Mouse (Mus musculus) midbrain, embryonic 16.5 days (tissue): ENCODE results near the gene Ephb1. TPM values are rescaled to one million over a fixed set of nuclear protein-coding genes. Genes with fewer than 3 reads are reported as not detected.
A peak's percentile ranks its signal among the peaks of the same experiment; 100 is the strongest.

Source experiments
- ATAC-seq: fragments of 200-750 bp; cut with Nextera tagmentation; 2 replicates; pipeline ENCODE4 v1.8.0; 2017; ENCODE audit warnings: moderate TSS enrichment
- H3K27ac ChIP-seq: fragments of 300-500 bp; sonication (generic); 2 replicates; pipeline ENCODE4 v1.5.1; 2014; ENCODE audit warnings: mild to moderate bottlenecking, low read length, mixed read lengths
- H3K27me3 ChIP-seq: fragments of 300-500 bp; sonication (generic); 2 replicates; pipeline ENCODE4 v1.6.1; 2014; ENCODE audit warnings: low read depth, low read length, mixed read lengths; ENCODE audit not compliant: control insufficient read depth, insufficient read depth
- H3K36me3 ChIP-seq: fragments of 300-500 bp; sonication (generic); 2 replicates; pipeline ENCODE4 v1.6.1; 2014; ENCODE audit warnings: mild to moderate bottlenecking, low read length, moderate library complexity, mixed read lengths; ENCODE audit not compliant: control insufficient read depth, insufficient read depth
- H3K4me1 ChIP-seq: fragments of 300-500 bp; sonication (generic); 2 replicates; pipeline ENCODE4 v1.6.1; 2014; ENCODE audit warnings: mild to moderate bottlenecking, low read length, mixed read lengths; ENCODE audit not compliant: control insufficient read depth, insufficient read depth
- H3K4me2 ChIP-seq: fragments of 300-500 bp; sonication (generic); 2 replicates; pipeline ENCODE4 v1.6.1; 2014; ENCODE audit warnings: mild to moderate bottlenecking, low read length, mixed read lengths
- H3K4me3 ChIP-seq: fragments of 300-500 bp; sonication (generic); 2 replicates; pipeline ENCODE4 v1.5.1; 2014; ENCODE audit warnings: low read depth, mild to moderate bottlenecking, low read length, moderate library complexity, mixed read lengths
- H3K9ac ChIP-seq: fragments of 300-500 bp; sonication (generic); 2 replicates; pipeline ENCODE4 v1.6.1; 2014; ENCODE audit warnings: low read depth, low read length, mixed read lengths
- H3K9me3 ChIP-seq: fragments of 300-500 bp; sonication (generic); replicated peaks from 2 replicates; pipeline ENCODE4 v1.6.1; 2014; ENCODE audit warnings: mild to moderate bottlenecking, low read length, mixed read lengths; ENCODE audit not compliant: control insufficient read depth, poor library complexity, severe bottlenecking
- WGBS: fragments of 180-500 bp; shearing (Covaris S2); extraction: QIAGEN DNeasy Blood & Tissue Kit; methylation state at CpG from one replicate; pipeline ENCODE4 v1.1.7; 2014; 5-methylcytosine and 5-hydroxymethylcytosine counted together
- polyA plus RNA-seq: library from polyadenylated mRNA; unstranded; fragments of >200 nt; fragmentation: Nextera tagmentation; extraction: Ambion mirVana; gene quantifications from 2 replicates; pipeline ENCODE4 v1.2.1, GENCODE M21; 2015

The Ephb1 gene
- polyA plus RNA-seq, 1 experiment from 2014 or later, result 80.1 TPM

DNA sequence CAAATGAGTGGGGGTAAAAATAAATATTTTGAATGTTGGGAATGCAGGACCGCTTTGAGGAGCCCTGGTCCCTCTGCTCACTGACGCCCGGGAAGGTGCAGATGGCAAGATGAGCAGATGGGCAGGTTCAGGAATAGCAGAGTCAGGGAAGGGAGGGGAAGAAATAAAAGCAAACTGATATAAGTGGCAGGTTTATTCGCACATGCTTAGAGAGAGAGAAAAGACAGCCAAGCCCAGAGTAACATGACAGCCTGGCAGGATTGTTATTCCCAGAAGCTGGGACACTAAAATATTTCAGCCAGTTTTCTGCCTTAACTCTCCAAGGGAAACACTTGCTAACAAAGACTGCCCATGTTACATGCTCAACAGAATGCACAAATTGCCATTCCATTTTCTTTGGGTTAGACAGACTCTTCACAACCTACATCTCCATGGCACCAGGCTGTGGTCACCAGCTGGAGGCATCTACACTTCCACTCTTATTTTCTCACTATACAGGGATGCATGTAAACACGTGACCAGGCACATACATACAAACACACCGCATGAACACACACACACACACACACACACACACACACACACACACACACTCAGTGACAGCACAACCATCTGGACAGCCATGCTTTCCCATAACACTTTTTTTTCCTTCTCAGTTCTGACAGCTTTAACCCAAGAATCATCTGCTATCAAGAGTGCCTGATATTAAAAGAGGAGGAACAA is 315.3 kb downstream of the Ephb1 start:
- H3K27ac ChIP-seq, result no peak overlapping the region
- H3K36me3 ChIP-seq, result peaks cover 4% of the 10 kb centered on the region; the same call in 1 of the 2 replicates
- H3K9ac ChIP-seq, result no peak overlapping the region
- H3K4me2 ChIP-seq, result no peak overlapping the region
- no peaks in the 10 kb centered on the region for H3K4me1 ChIP-seq
- no peak overlapping the region for H3K4me3 ChIP-seq
- WGBS, result 75% methylated on average over 6 of the region's 6 CpGs
- H3K27me3 ChIP-seq, result no peaks in the 10 kb centered on the region
- peak; percentile 40; the same call in 1 of the 2 replicates for ATAC-seq
- H3K9me3 ChIP-seq, result no peaks in the 10 kb centered on the region

DNA sequence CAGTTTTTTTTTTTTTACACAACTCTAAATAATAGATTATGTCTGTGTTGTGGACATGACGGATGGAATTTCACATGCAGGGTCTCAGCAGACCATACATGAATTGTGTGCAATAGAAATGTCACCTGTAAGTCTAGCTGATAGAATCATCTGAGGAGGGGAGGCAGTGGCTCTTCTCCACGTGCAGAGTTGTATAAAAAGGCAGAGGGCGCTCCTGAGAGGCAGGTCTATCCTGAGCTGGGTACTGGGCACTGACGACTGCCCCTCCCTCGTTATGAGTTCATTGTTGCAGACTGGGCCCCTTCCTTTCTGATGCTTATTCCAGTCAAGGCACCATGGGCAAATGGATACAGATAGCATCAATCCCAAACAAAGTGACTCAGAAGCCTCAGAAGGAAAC is 318.4 kb downstream of the Ephb1 start:
- H3K27ac ChIP-seq, result no peak overlapping the region
- H3K4me2 ChIP-seq, result no peak overlapping the region
- H3K4me1 ChIP-seq, result peaks cover 14% of the 10 kb centered on the region
- H3K36me3 ChIP-seq, result peaks cover 4% of the 10 kb centered on the region; the same call in 1 of the 2 replicates
- no peak for ATAC-seq
- H3K4me3 ChIP-seq, result no peak overlapping the region
- no peaks in the 10 kb centered on the region for H3K27me3 ChIP-seq
- H3K9me3 ChIP-seq, result no peaks in the 10 kb centered on the region
- WGBS, result 66% methylated on average over 5 of the region's 5 CpGs
- H3K9ac ChIP-seq, result no peak overlapping the region

DNA sequence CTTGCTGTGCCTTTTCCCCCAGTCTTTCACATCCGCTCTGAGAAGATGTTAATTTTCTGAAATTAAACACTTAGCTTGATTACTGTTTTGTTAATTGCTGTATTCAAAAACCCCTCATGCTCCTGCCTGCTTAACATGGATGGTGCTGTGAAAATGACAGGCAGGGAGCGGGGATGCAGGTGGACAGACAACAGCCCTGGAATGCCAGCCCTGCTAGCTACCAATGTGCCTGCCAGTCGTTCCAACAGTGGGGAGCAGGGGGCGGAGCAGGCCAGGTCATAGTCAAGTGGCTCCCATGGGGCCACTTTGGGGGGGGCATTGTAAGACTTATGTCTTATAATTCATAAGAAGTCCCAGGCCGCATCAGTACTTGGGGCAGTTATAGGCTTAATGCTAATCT is 321.3 kb downstream of the Ephb1 start:
- Histone ChIP-seq H3K4me3 (no peak overlapping the region), H3K27me3 (no peaks in the 10 kb centered on the region), H3K27ac (0 out of 2 replicates have a peak overlapping the region, but pooled peaks have one; percentile 5), H3K9ac (0 out of 2 replicates have a peak overlapping the region, but pooled peaks have one; percentile 23), H3K4me2 (no peak overlapping the region), H3K4me1 (peaks cover 14% of the 10 kb centered on the region), H3K36me3 (no peaks in the 10 kb centered on the region), H3K9me3 (no peaks in the 10 kb centered on the region)
- ATAC-seq, result no peak
- WGBS, result 74% methylated on average over 5 of the region's 5 CpGs

DNA sequence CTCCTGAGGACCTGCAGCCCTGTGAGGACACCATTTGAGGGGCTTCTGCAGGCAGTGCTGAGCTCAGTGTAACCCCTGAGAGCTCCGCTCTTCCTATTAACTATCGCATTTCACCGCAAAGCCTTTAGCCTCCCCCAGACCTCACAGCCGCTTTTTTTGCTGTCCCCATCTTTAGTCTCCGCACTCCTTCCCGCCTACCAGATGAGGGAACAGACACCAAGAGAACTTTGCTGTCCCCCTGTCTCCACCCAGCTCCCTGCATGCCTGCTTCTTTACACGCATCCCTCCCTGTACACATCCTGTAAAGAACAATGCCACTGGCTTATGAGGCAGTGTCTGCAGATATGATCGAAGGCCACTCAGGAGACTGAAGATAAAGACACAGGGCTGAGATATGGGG is 322.1 kb downstream of the Ephb1 start:
- Histone ChIP-seq H3K4me1 (peaks cover 14% of the 10 kb centered on the region), H3K27me3 (no peaks in the 10 kb centered on the region), H3K36me3 (no peaks in the 10 kb centered on the region), H3K4me2 (no peak overlapping the region), H3K9me3 (no peaks in the 10 kb centered on the region), H3K27ac (peak overlapping the region; percentile 48), H3K4me3 (no peak overlapping the region), H3K9ac (no peak overlapping the region)
- WGBS, result 58% methylated on average over 8 of the region's 8 CpGs
- ATAC-seq, result 0 out of 2 replicates have a peak, but pooled peaks have one; percentile 22

DNA sequence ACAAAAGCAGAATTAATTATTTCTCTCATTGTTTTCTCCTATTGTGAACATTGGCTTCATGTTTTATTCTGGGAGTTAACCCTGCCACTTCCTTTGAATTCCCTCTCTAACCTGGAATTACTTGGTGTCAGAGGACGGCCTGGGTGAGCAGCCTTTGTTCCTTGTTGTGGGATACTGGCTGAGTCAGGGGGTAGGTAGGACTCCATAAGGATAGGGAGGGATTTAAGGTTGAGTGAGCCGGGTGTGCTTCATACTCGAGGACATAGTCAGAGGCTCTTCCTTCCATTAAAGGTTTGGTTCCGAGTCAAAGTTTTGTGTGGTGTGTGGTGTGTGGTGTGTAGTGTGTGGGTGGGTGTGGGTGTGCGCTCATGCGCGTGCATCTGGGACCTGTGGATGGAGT is 324.8 kb downstream of the Ephb1 start:
- no peak for ATAC-seq
- H3K4me3 ChIP-seq, result no peak overlapping the region
- no peaks in the 10 kb centered on the region for H3K36me3 ChIP-seq
- no peak overlapping the region for H3K9ac ChIP-seq
- H3K4me2 ChIP-seq, result no peak overlapping the region
- H3K9me3 ChIP-seq, result no peaks in the 10 kb centered on the region
- no peak overlapping the region for H3K27ac ChIP-seq
- H3K4me1 ChIP-seq, result peaks cover 14% of the 10 kb centered on the region
- no peaks in the 10 kb centered on the region for H3K27me3 ChIP-seq
- WGBS, result 66% methylated on average over 7 of the region's 7 CpGs

DNA sequence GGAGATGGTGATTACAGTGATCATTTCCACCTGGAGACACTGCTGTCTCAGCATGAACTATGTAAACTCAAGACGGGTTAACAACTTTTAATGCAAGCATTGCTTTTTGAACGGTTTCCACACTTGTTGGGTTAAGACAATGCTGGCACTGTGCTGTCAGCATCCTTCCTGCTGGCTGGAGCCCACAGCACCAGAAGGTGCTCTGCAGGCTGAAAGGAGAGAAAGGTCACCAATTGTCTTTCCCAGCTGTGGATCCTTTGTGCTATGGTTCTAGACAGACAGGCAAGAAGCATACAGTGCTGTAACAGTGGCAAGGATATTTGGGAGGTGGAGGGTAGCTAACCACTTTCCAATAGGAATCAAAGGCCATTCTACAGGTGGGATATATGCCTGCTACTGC is 328.4 kb downstream of the Ephb1 start:
- H3K4me3 ChIP-seq, result no peak overlapping the region
- H3K9me3 ChIP-seq, result no peaks in the 10 kb centered on the region
- no peaks in the 10 kb centered on the region for H3K36me3 ChIP-seq
- H3K9ac ChIP-seq, result no peak overlapping the region
- WGBS, result 69% methylated on average over 2 of the region's 2 CpGs
- no peaks in the 10 kb centered on the region for H3K4me1 ChIP-seq
- no peaks in the 10 kb centered on the region for H3K27me3 ChIP-seq
- no peak for ATAC-seq
- no peak overlapping the region for H3K4me2 ChIP-seq
- no peak overlapping the region for H3K27ac ChIP-seq

DNA sequence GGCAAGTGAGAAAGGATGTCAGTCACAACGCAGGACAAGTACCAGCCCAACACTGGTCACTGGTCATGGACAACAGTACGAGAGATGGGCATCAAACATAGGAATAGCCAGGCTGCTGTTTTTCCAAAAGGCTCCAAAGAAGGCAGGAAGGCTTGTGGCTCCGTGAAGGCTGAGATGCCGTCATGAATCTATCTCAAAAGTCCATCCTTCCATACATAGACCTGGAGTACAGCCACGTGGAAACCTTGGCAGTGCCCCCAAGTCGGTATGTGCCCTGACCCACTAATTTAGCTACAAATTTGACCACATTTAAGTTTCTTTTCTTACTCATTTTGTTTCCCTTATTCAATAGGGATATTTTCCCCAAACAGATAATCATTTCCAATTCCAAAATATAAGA is 329.4 kb downstream of the Ephb1 start:
- no peak overlapping the region for H3K4me3 ChIP-seq
- H3K4me2 ChIP-seq, result no peak overlapping the region
- H3K9me3 ChIP-seq, result no peaks in the 10 kb centered on the region
- 89% methylated on average over 6 of the region's 6 CpGs for WGBS
- H3K36me3 ChIP-seq, result no peaks in the 10 kb centered on the region
- H3K9ac ChIP-seq, result no peak overlapping the region
- no peaks in the 10 kb centered on the region for H3K4me1 ChIP-seq
- no peak for ATAC-seq
- no peaks in the 10 kb centered on the region for H3K27me3 ChIP-seq
- H3K27ac ChIP-seq, result no peak overlapping the region

DNA sequence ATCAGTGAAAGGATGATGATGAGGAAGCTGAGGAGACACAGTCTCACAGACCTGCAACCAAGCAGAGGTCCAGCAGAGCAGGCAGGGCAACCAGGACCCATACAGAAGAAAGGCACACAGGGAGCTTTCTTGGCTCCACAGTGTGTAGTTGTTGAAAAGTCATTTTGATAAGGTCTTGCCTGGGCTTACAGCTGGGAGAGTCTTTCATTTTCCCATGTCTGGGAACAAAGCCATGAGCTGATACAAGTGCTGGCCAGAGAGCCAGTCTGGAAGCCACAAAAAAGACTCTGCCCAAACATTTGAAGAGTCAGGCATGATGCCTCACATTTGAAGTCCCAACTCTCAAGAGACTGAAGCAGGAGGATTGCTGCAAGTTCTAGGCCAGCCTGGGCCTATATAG is 339.0 kb downstream of the Ephb1 start:
- H3K4me3 ChIP-seq, result no peak overlapping the region
- H3K4me2 ChIP-seq, result no peak overlapping the region
- no peak overlapping the region for H3K9ac ChIP-seq
- H3K36me3 ChIP-seq, result 0 out of 2 replicates have a peak, but pooled peaks cover 2% of the 10 kb centered on the region
- no peaks in the 10 kb centered on the region for H3K4me1 ChIP-seq
- no peaks in the 10 kb centered on the region for H3K9me3 ChIP-seq
- no peak for ATAC-seq
- H3K27me3 ChIP-seq, result no peaks in the 10 kb centered on the region
- H3K27ac ChIP-seq, result no peak overlapping the region

DNA sequence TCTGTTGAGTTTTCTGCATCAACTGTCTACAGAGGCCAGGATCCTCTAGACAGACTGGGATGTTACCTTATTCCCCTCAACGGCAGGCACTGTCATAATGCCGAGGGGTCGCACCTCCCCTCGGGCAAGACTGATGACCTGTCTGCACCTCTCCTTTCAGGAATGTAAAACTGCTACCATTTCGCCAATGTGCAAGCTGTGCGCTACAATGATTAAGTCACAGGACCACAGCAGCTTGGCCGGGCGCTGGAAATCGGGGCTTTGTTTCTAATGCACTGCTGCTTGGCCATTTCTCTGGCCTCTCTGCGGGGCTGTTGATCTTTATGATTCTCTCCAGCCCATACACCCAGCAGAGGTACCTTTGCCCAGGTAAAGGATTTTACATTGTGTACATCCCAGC is 346.8 kb downstream of the Ephb1 start:
- no peaks in the 10 kb centered on the region for H3K9me3 ChIP-seq
- H3K27me3 ChIP-seq, result no peaks in the 10 kb centered on the region
- 84% methylated on average over 10 of the region's 10 CpGs for WGBS
- no peak overlapping the region for H3K4me2 ChIP-seq
- H3K4me3 ChIP-seq, result no peak overlapping the region
- H3K4me1 ChIP-seq, result no peaks in the 10 kb centered on the region; the same call in 1 of the 2 replicates
- H3K36me3 ChIP-seq, result no peaks in the 10 kb centered on the region
- no peak for ATAC-seq
- no peak overlapping the region for H3K9ac ChIP-seq
- H3K27ac ChIP-seq, result no peak overlapping the region
